Mouse (Mus musculus) spleen, postnatal 4 days (tissue): ENCODE data around the gene Pmis2.

Experiments
- DNase-seq, 2 experiments: peaks; one replicate each; pipeline ENCODE4 v3.0.0; 2022; ENCODE audit warnings: low spot score in 2 of 2

Pmis2 gene

DNA sequence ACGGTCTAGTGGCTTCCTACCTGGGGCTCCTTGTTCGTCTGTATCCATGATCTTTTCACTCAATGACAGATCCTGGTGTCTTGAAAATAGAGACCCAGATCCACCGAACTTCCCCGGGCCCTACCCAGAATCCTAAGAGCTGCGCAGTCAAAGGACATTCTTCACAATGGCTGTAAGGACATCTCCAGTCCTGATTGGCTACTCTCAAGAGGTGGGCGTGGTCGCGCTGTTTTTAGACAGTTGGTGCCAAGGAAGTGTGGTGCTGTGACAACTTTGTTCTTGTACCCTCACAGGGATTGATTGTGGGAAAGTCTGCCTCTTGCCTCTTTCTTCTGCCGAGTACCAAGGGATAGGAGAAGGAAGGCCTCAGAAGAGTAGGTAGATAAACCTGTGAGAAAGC, at the start of gene Pmis2:
TSS of gene Pmis2 (minus strand) at position 126 of the 400 bp plus-strand sequence.
- DNase-seq, result no peak

DNA sequence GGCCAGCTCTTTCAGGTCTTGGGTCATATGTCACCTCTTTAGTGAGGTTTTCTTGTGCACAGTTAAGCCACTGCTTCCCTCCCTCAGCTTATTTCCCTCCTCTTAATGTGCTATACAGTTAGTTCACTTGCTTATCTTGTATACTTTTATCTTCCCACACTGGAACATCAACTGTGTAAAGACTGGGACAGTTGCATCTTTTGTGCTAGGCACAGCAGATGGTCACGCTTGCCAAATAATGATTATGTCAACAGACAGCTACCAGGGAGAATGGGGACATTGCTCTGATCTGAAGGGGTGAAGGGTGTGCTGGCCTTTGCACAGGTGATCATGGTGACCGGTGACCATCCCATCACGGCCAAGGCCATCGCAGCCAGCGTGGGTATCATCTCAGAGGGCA, 48.3 kb upstream of the Pmis2 start:
- DNase-seq, result no peak

DNA sequence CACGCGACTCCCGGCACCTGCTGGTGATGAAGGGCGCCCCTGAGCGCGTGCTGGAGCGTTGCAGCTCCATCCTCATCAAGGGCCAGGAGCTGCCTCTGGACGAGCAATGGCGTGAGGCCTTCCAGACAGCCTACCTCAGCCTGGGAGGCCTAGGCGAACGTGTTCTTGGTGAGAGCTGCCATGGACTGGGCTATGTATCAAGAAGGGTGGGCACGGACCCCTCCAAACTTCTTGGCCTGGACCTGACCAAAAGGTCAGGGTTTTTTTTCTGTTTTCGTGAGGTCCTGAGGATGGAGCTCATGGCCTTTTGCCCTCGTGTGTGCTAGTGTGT, 46.3 kb upstream of the Pmis2 start:
- DNase-seq, result no peak

DNA sequence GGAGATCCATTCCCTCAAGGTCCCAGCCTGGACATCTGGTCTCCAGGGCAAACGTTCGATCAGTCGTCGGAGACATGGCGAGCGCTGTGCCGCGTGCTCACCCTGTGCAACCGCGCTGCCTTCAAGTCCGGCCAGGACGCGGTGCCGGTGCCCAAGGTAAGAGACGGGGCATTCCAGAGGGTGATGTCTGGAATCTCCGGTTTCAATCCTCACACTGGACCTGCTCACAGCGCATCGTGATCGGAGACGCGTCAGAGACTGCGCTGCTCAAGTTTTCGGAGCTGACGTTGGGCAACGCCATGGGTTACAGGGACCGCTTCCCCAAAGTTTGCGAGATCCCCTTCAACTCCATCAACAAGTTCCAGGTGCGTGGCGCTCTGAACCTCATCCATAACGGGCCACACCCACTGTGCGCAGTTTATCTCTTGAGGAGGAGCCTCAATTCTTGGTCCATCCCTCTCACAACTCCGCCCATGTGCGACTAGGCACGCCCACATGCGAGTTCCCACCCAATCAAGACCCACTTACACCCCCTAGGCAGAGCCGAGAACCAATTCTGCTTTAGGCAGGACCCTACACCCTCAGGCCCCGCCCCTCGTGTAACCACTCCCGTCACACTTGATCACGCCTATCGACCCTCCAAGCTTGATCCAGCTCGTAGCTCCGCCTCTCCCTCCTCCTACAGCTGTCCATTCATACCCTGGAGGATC, 45.8 kb upstream of the Pmis2 start:
- DNase-seq, result peak; percentile 82 to 86

DNA sequence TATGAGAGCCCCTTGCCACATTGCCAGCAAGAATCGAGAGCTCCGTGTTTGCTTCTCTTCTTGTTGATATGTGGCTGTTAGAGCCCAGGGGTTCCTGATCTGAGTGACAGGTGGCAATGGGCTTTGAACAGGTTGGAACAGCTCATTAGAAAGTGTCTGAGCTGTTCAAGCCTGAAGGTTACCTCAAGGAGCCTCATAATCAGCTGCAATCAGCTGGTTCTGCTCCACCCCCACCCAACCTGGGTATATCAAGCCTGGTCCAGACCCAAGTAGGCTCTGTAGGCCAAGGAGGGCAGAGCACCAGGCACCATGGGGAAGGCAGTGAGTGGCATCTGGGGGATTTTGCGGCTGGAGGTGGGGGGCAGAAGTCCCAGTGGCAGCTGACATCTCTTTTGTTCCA, 40.5 kb upstream of the Pmis2 start, which contains the start of gene Atp4a:
TSS of gene Atp4a (plus strand) at position 268 of the 400 bp plus-strand sequence.
- no peak for DNase-seq

DNA sequence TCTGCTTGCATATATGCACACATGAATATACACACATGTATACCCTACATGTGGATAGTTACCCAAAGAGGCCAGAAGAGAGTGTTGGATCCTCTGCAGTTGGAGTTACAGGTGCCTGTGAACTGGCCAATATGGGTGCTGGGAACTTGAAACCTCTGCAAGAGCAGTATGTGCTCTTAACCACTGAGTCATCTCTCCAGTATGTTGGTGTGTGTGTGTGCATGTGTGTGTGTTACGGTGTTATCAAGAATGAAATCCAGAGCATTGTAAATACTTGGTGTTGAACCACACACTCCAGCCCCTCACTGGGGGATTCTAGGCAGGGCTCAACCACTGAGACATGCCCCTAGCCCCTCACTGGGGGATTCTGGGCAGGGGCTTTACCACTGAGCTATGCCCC, 36.0 kb upstream of the Pmis2 start:
- no peak for DNase-seq

DNA sequence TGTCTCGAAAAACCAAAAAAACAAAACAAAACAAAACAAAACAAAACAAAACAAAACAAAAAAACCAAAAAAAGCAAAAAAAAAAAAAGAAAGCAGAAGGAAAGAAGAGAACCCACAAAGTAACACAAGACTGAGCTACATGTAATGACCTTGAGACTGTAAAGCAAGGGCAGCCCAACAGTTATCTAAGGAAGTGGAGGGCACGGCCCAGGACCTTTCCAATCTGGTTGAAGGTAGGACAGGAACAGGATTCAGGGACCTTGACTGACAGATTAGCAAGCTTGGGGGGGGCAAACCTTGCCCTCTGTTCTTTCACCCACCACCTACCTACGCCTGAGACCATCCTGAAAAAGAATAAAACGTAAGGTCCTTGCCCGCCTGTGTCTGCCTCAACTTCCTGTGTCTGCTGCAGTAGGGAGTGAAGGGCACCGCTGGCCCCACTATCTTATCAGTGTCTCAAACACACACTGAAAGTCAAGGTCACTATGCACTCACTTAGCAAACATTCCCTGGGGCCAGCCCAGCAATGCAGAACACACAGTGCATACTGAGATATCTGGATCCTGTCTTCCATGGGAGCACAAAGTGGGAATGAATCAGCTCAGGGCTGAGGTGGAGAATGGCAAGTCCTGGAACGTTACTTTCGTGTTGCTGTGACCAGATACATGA, 34.9 kb upstream of the Pmis2 start:
- no peak for DNase-seq

DNA sequence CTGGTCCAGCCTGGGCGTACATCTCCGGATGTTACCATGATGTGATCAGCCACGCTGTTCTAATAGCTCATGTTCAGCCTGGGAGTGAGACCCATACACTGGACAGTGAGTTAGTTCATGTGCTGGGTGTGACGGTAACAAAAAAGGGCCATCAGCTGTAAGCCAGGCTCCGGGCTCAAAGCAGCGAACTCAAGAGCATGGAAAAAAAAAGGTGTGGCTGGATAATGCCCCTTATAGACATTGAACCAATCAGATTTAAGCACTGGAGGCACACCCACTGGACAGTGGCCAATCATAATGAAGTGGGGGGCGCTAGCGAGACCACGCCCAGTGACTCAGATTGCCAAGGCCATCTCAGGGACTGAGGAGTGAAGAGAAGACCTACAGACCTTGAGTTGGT, 27.2 kb upstream of the Pmis2 start, which contains the start of gene 2200002J24Rik:
TSS of gene 2200002J24Rik (plus strand) at position 338 of the 400 bp plus-strand sequence.
- peak in 1 of 2 experiments; percentile 56 for DNase-seq

DNA sequence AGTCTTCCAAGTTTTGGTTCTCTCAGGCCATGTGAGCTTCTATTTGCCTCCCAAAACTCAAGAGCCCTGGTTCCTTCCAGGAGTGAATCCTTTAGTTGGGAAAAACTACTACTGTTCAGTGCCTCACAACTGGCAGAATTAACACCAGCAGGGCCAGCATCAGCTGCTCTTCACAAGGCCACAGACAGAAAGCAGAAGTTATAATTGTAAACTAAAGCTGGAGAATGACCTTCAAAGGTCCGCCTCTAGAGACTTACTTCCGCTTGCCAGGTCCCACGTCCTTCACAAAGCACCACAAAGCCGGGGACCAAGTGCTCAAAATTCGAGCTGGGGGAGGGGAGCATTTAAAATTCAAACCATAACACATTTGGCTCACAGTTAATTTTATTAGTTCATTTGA, 26.7 kb upstream of the Pmis2 start:
- DNase-seq, result no peak

DNA sequence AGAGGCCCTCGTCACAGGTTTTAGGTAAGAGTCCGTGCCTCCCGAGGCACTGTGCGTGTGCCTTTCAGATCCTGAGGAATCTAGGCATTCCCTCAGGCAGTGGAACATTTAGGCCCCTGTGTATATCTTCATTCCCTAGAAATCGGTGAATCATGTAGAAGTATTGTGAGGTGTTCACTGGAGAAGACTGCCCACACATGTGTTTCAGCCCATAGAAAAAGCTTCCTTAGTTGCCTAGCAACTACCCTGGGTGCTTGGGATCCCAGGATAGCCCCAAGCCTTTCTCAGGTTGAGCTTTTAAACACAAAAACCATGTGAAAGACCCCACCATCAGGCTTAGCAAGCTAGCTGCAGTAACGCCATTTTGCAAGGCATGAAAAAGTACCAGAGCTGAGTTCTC, 16.9 kb upstream of the Pmis2 start:
- DNase-seq, result no peak

DNA sequence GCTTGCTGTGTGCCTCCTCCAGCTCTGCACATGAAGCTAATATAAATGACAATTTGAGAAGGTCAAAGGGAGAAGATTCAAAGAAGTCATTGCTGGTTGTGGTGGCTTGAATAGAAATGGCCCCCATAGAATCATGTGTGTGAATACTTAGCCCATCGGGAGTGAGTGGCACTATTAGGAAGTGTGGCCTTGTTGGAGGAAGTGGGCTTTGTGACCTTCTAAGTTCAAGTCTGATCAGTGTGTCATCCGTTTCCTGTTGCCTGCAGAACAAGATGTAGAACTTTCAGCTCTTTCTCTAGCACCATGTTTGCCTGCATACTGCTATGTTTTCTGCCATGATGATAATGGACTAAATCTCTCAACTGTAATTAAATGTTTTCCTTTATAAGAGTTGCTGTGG, 12.0 kb upstream of the Pmis2 start:
- DNase-seq, result no peak

DNA sequence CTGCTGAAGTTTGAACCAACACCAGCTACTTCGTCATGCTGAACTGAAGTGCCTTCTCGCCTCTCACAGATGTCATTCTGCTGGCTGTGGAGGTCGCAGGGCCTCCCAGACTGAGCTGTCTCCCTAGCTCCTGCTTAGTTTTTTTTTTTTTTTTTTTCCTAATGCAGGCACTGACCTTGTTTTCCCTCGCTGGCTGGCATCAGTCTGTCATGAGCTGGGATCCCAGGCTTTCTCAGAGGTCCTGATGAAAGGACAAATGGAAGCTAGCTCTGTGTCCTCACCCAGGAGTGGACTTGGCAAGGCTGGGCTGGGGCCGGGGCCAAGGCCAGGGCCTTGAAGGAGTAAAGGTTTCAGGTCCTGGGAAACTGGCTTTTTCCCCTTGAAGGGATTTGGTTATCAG, 10.5 kb upstream of the Pmis2 start:
- DNase-seq, result no peak

DNA sequence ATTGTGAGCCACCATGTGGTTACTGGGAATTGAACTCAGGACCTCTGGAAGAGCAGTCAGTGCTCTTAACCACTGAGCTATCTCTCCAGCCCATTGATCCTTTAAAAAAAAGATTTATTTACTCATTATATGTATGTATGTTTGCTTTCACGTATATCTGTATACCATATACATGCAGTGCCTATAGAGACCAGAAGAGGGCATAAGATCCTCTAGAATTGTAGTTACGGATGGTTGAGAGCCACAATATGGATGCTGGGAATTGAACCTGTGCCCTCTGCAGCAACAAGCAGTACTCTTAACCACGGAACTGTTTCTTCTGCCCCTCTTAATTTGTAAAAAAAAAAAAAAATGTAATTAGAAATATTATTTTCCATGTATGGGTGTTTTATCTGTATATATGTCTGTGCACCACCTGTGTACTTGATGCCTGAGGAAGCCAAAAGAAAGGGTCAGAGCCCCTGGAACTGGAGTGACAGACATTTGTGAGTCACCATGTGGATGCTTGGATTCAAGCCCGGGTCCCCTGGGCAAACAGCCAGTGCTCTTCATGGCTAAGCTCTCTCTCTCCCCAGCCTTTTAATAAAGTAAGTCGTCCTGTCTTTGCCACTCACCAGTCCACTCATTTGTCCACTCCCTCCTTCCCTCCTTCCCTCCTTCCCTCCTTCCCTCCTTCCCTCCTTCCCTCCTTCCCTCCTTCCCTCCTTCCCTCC, 7.0 kb upstream of the Pmis2 start:
- no peak for DNase-seq

DNA sequence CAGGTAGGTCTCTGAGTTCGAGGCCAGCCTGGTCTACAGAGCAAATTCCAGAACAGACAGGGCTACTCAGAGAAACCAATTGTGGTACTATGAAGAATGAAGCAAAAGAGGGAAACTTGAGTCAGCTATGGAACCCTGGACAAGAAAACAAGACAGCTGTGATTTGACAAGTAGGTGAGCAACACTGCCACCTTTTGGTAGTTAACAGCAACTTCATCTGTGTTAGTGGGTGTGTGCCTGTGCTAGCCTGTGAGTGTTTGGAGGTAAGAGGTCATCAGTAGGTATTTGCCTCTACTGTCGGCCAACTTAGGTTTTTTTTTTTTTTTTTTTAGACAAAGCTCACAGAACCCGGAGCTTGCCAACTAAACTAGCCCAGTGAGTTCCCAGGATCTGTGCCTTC, 2.2 kb downstream of the Pmis2 start:
- DNase-seq, result no peak

DNA sequence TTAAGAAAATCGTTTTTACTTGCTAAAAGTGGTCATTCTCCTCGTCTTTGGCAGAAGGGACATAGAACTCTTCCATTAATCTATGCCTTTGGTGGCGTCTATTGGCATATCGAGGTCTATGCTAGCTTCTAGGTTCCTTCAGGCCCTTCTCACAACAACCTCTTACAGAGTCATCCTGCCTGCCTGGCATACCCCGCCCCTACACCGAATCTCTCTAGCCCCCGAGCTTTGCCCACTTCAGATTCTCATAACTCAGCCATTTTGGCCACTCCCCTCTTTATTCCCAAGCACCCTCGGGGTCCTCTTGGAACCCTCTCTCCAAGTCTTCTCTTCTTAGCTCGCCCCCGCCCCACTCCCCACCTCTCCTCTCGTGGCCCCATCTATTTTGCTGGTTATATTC, 6.1 kb downstream of the Pmis2 start:
- no peak for DNase-seq

DNA sequence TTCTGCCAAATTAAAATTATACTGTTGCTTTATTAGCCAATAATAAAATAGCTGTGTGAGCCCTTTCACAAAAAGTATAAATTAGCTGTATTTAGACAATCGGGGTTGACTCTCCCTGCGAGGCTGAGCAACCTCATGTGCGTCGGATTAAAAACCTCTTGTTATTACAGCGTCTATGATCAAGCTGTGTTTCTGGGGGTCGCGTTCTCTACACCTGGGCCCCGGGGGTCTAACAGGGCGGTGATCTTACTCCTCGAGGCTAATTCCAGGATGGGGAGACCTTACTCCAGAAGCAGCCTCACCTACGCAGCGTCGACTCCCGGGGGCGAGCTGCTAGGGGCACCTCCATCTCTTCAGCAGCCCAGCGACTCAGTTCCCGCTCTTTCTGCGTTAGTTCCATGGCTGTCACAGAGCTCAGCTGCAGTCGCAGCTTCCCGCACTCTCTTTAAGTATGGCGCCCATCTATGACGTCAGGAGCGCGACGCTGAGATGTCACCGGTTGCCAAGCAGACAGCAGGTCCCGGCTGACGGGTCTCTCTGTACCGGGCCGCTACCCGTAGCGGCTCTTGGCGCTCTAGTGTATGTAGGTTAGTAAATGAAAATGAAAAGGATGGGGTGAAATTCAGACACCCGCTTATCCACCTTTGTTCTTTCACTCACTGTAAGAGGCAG, 6.7 kb downstream of the Pmis2 start, which contains the start of gene Haus5:
TSS of gene Haus5 (minus strand) at position 466 of the 672 bp plus-strand sequence.
- DNase-seq, result peak; percentile 89 to 94

DNA sequence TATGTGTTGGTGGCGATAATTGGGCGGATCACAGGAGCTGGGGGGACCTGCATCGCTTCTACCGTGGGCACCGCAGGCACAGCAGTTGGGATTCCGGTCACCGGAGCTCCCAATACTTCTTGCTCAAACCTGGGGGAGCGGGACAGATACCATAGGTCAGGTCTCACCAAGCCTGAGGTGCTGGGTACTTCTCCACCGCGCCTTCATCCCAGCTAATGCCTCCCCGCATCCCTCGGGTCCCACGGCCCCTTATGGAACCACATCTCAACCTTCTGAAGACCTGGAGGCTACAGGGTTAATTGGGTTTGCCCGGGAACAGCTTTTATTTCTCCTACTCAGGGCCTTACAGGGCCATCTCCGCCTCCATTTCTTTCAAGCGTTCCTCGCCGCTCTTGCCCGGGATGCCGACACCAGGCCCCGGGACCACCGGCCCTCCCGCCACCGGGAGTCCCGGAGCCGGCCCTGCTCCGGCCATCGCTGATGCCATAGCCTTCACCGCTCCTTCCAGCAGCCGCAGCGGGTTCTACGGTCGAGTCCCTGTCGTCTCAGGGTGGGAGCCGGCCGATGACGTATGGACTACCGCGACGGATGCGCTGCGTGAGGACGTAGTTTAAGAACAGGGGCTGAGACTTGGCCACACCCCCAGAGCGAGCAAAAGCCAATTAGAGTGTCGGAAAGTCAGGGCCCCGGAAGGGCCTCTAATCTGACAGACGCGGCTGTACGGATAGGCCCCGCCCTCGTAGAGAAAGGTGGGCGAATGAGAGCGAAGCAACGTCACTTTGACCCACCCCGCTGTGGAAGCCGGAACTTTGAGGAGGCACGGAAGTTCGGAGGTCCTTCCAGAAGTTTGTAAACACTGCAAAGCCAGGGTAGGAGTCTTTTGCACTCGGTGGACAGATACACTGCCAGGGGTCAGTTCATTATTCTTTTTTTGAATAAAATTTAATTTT, 21.5 kb downstream of the Pmis2 start, which contains the start of gene Rbm42:
TSS of gene Rbm42 (minus strand) at position 727 of the 950 bp plus-strand sequence.
- peak; percentile 97 to 98 for DNase-seq

DNA sequence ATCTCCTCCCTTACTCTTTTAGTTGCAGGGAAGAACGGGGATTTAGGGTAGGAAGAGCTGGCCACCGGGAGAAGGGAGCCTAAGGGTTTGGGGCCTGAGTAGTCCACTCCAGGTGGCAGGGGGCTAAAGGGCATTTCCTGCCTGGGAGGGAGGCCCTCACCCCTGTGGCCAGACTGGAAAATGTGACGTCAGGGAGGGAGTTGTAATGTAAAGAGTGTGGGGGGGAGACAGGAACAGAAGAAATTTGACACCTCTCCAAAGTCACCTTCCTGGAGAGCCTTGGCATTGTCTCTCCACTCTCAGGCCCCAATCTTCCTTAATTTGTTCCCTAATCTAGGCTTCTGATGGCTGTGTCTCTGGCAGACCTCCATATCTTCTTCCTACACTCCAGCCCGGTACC, 32.3 kb downstream of the Pmis2 start:
- no peak for DNase-seq

DNA sequence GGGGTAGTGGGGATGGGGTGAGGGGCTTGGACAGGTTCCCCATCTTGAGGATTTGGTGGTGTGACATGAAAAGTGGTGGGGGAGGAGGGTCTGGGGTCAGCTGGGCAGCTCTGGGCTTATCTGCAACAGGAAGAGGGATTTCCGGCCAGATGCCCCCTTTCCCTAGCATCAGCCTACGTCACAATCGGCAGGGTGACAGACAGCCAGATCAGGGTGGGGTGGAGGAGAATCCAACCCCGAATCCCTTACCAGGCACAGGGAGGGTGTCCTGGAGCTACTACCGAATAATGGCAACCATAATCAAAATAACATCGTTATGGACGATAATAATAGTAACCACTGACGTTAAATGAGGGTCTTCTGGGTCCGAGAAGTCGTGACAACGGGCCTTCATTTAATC, 35.0 kb downstream of the Pmis2 start:
- DNase-seq, result no peak

DNA sequence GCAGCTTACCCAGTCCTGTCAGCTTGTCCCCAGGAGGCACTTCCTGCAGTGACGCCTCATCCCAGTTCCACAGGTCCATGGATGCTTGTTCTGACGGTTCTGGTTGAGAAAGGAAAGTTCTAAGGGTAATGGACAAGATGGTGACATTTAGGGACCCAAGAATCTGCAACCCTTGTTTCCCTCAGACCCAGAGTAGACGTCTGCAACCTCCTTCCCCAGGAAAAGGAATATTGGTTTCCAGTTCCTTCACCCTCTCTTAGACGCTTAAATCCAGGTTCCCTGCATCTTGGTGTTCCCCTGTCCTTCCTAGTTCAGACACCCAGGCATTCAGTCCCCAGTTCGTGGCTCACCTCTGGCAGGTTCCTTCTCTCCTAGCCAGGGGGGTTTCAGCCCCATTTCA, 35.7 kb downstream of the Pmis2 start, which contains the start of gene Etv2:
TSS of gene Etv2 (minus strand) at position 101 of the 400 bp plus-strand sequence.
- DNase-seq, result no peak

DNA sequence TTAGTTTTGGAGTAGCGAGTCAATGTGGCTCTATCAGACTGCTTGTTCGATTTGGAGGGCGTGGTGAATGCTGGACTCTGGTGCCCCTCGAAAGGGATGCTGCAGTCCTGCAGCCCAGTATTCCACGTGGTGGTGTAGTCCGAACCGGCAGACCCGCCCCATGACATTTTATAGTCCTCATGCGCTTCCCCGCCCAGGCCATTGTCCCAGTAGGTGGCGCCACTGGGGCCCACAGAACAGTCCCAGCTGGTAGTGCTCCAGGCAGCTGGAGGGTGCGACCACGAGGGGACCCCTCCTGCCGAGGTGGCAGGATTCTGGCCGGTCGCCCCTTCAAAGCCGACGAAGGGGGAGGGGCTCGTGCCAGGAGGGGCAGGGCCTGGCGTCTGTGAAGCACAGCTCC, 36.8 kb downstream of the Pmis2 start:
- peak; percentile 63 to 86 for DNase-seq
